Mouse (Mus musculus) spleen, adult 2 months (tissue): ENCODE results near the gene Polr2b.

ENCODE experiments used
- CTCF ChIP-seq: fragments of 200-500 bp; IDR thresholded peaks from 2 replicates; pipeline ENCODE4 v1.5.1; 2011; ENCODE audit warnings: mild to moderate bottlenecking, inconsistent platforms; ENCODE audit not compliant: insufficient read depth, insufficient read length, insufficient replicate concordance; ENCODE audit errors: extremely low read depth
- POLR2A ChIP-seq: fragments of 200-500 bp; IDR thresholded peaks from 2 replicates; pipeline ENCODE4 v1.6.1; 2011; ENCODE audit warnings: low read depth, low read length, inconsistent platforms

DNA sequence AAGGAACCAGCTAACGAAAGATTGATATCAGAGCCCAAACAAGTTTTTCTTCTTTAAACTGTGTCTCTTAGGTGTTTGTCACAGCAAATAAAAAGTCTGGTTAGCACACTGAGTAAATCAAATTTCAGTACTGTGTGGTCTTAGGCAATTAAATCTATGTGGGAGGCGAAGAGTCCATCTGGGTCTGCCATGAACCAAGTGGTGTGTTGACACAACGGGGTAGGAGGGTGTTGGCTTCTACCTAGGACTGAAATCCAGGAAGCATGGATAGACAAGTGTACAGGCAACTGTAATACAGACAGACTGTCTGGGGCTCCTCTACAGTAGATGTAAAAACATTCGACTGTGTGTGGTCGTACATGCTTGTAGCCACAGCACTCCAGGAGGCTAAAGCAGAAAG lies 59.4 kb downstream of the Polr2b start:
- no peak for TF ChIP-seq CTCF
- no peak for TF ChIP-seq POLR2A
